Comparison of ENCODE assay signal across 9 mouse cellular contexts in genomic region chr10:127164190-127164589, GRCm38 (mm10). TPM values are rescaled to one million over a fixed set of nuclear protein-coding genes. Genes with fewer than 3 reads are reported as not detected.
DNase-seq lines count a peak whose midpoint lies in the region; ATAC-seq and TF ChIP-seq lines count a peak whose summit lies in the region.
"Had no signal": no experiment of that assay in that cellular context is flagged by ENCODE, and none has a peak within 500 bp of the region (broad histone marks: within the 10 kb centered on the region; RNA-seq: fewer than 3 reads in every experiment).

No protein-coding gene starts in this region.

- H3K9me3 ChIP-seq in forebrain, embryonic 10.5 days, result no peaks in the 10 kb centered on the region
- no peaks in the 10 kb centered on the region for H3K9me3 ChIP-seq in forebrain, embryonic 11.5 days (ENCODE audit: control insufficient read depth, low read length)
- no peaks in the 10 kb centered on the region for H3K9me3 ChIP-seq in stomach, embryonic 16.5 days (replicated peaks; ENCODE audit: control insufficient read depth, low read length)
- no peaks in the 10 kb centered on the region for H3K9me3 ChIP-seq in stomach, postnatal 0 days (ENCODE audit: control insufficient read depth, low read length)
- H3K9me3 ChIP-seq in liver, embryonic 15.5 days (replicated peaks), result no peaks in the 10 kb centered on the region
- H3K9me3 ChIP-seq: limb, embryonic 15.5 days had no signal

- peaks cover 33% of the 10 kb centered on the region for H3K4me1 ChIP-seq in forebrain, embryonic 10.5 days
- peaks cover 11% of the 10 kb centered on the region; the same call in 1 of the 2 replicates for H3K4me1 ChIP-seq in forebrain, embryonic 11.5 days (replicated peaks; ENCODE audit: control insufficient read depth, insufficient read depth, low read length)
- peaks cover 15% of the 10 kb centered on the region; the same call in 1 of the 2 replicates for H3K4me1 ChIP-seq in stomach, embryonic 16.5 days (ENCODE audit: control insufficient read depth, insufficient read depth, low read length)
- 0 out of 2 replicates have a peak, but pooled peaks cover 4% of the 10 kb centered on the region for H3K4me1 ChIP-seq in stomach, postnatal 0 days (replicated peaks; ENCODE audit: control insufficient read depth, insufficient read depth)
- H3K4me1 ChIP-seq in liver, embryonic 15.5 days (replicated peaks), result peaks cover 45% of the 10 kb centered on the region

- H3K36me3 ChIP-seq in forebrain, embryonic 10.5 days (replicated peaks), result no peaks in the 10 kb centered on the region
- no peaks in the 10 kb centered on the region for H3K36me3 ChIP-seq in forebrain, embryonic 11.5 days (ENCODE audit: control insufficient read depth, insufficient read depth, low read length)
- H3K36me3 ChIP-seq in stomach, embryonic 16.5 days (ENCODE audit: control insufficient read depth, insufficient read depth, low read length), result no peaks in the 10 kb centered on the region
- H3K36me3 ChIP-seq in stomach, postnatal 0 days (ENCODE audit: control insufficient read depth, insufficient read depth, low read length), result no peaks in the 10 kb centered on the region
- H3K36me3 ChIP-seq in liver, embryonic 15.5 days (replicated peaks), result 0 out of 2 replicates have a peak, but pooled peaks cover 2% of the 10 kb centered on the region
- H3K36me3 ChIP-seq: limb, embryonic 15.5 days had no signal

- DNase-seq in forebrain, embryonic 10.5 days (ENCODE audit: extremely low spot score, low spot score), result no peak
- DNase-seq in forebrain, embryonic 11.5 days (ENCODE audit: low spot score), result no peak
- no peak for DNase-seq in stomach, postnatal 0 days (ENCODE audit: low spot score)
- DNase-seq in thymus, postnatal 36 days, result no peak
- no peak for DNase-seq in adrenal gland, postnatal 25 days

- H3K4me3 ChIP-seq in forebrain, embryonic 10.5 days, result 0 out of 2 replicates have a peak overlapping the region, but pooled peaks have one; percentile 68
- no peak overlapping the region; the same call in 1 of the 2 replicates for H3K4me3 ChIP-seq in forebrain, embryonic 11.5 days (ENCODE audit: low read depth, low read length)
- H3K4me3 ChIP-seq in stomach, embryonic 16.5 days (replicated peaks; ENCODE audit: low read length), result no peak overlapping the region
- H3K4me3 ChIP-seq in stomach, postnatal 0 days (ENCODE audit: low read depth, low read length), result no peak overlapping the region
- H3K4me3 ChIP-seq in liver, embryonic 15.5 days (replicated peaks), result no peak overlapping the region

- TF ChIP-seq EP300 in stomach, postnatal 0 days (optimal IDR thresholded peaks at IDR 0.05), result no peak

- no peak overlapping the region for H3K27ac ChIP-seq in forebrain, embryonic 10.5 days
- no peak overlapping the region for H3K27ac ChIP-seq in forebrain, embryonic 11.5 days (ENCODE audit: low read depth, low read length)
- H3K27ac ChIP-seq in stomach, embryonic 16.5 days (ENCODE audit: low read length), result peak overlapping the region; percentile 41; the same call in 1 of the 2 replicates
- H3K27ac ChIP-seq in stomach, postnatal 0 days (replicated peaks), result no peak overlapping the region
- H3K27ac ChIP-seq in liver, embryonic 15.5 days (replicated peaks), result 0 out of 2 replicates have a peak overlapping the region, but pooled peaks have one; percentile 76
- H3K27ac ChIP-seq: limb, embryonic 15.5 days had no signal

- 95% methylated on average over 4 of the region's 4 CpGs for WGBS in forebrain, embryonic 10.5 days
- WGBS in forebrain, embryonic 11.5 days, result 95% methylated on average over 4 of the region's 4 CpGs
- WGBS in stomach, embryonic 16.5 days, result 88% methylated on average over 4 of the region's 4 CpGs
- 91% methylated on average over 4 of the region's 4 CpGs for WGBS in stomach, postnatal 0 days
- 77% methylated on average over 4 of the region's 4 CpGs for WGBS in liver, embryonic 15.5 days (ENCODE audit: insufficient replicate concordance)

- no peak for TF ChIP-seq CTCF in stomach, postnatal 0 days (IDR thresholded peaks at IDR 0.05; ENCODE audit: low read depth)

- peaks cover 63% of the 10 kb centered on the region for H3K27me3 ChIP-seq in forebrain, embryonic 10.5 days (ENCODE audit: poor library complexity, severe bottlenecking)
- H3K27me3 ChIP-seq in forebrain, embryonic 11.5 days (ENCODE audit: control insufficient read depth, insufficient read depth, low read length), result peaks cover 30% of the 10 kb centered on the region
- peaks cover 26% of the 10 kb centered on the region for H3K27me3 ChIP-seq in stomach, embryonic 16.5 days (ENCODE audit: control insufficient read depth, insufficient read depth, low read length)
- no peaks in the 10 kb centered on the region for H3K27me3 ChIP-seq in stomach, postnatal 0 days (ENCODE audit: control insufficient read depth, insufficient read depth, low read length)
- H3K27me3 ChIP-seq in liver, embryonic 15.5 days, result peaks cover 50% of the 10 kb centered on the region

- ATAC-seq in forebrain, embryonic 11.5 days (replicated peaks; ENCODE audit: low FRiP score), result no peak
- ATAC-seq in stomach, embryonic 16.5 days (ENCODE audit: insufficient read depth, low FRiP score), result no peak
- ATAC-seq in stomach, postnatal 0 days (ENCODE audit: low FRiP score, low TSS enrichment), result no peak
- no peak for ATAC-seq in liver, embryonic 15.5 days (ENCODE audit: insufficient read depth)
- no peak for ATAC-seq in erythroid progenitor cell, adult 5-6 weeks (replicated peaks; ENCODE audit: low FRiP score, poor library complexity, severe bottlenecking)

- H3K4me2 ChIP-seq in forebrain, embryonic 11.5 days (ENCODE audit: low read depth, low read length, severe bottlenecking), result no peak overlapping the region; the same call in 1 of the 2 replicates
- peak overlapping the region; percentile 100; the same call in 1 of the 2 replicates for H3K4me2 ChIP-seq in stomach, embryonic 16.5 days (ENCODE audit: low read depth, low read length)
- no peak overlapping the region for H3K4me2 ChIP-seq in stomach, postnatal 0 days (replicated peaks; ENCODE audit: low read depth)
- peak overlapping the region; percentile 97 for H3K4me2 ChIP-seq in liver, embryonic 15.5 days

- no peak overlapping the region for H3K9ac ChIP-seq in forebrain, embryonic 11.5 days (ENCODE audit: low read length)
- H3K9ac ChIP-seq in stomach, embryonic 16.5 days (ENCODE audit: low read length), result peak overlapping the region; percentile 86; the same call in 1 of the 2 replicates
- H3K9ac ChIP-seq in stomach, postnatal 0 days (ENCODE audit: low read length), result no peak overlapping the region
- H3K9ac ChIP-seq in liver, embryonic 15.5 days, result no peak overlapping the region
- H3K9ac ChIP-seq: limb, embryonic 15.5 days had no signal

RNA-seq across cellular contexts. Expression of gene B4galnt1, which starts 0.8 kb away (rescaled TPM):
- 4.0 and 5.0 TPM in 2 replicates for polyA plus RNA-seq in forebrain, embryonic 10.5 days (2016; fragmentation: Nextera tagmentation; extraction: Ambion mirVana)
- polyA plus RNA-seq in forebrain, embryonic 11.5 days (2014; fragmentation: Nextera tagmentation; extraction: Ambion mirVana), result 7.8 and 8.4 TPM in 2 replicates
- polyA plus RNA-seq in stomach, embryonic 16.5 days (2015; fragmentation: Nextera tagmentation; extraction: Ambion mirVana), result 29.3 and 34.3 TPM in 2 replicates
- 45.9 and 65.4 TPM in 2 replicates for polyA plus RNA-seq in stomach, postnatal 0 days (2015; fragmentation: Nextera tagmentation; extraction: Ambion mirVana)
- polyA plus RNA-seq in liver, embryonic 15.5 days (2015; fragmentation: Nextera tagmentation; extraction: Ambion mirVana), result 19.3 and 21.0 TPM in 2 replicates
- total RNA-seq in erythroid progenitor cell, adult 5-6 weeks (2015; ENCODE audit: low replicate concordance), result 25.2 and 34.2 TPM in 2 replicates
- total RNA-seq in erythroid progenitor cell, adult 5-6 weeks (2017; ENCODE audit: low replicate concordance), result 10.7 and 14.0 TPM in 2 replicates
- 6.8 and 8.5 TPM in 2 replicates for total RNA-seq in adrenal gland, postnatal 25 days (2021)

RNA-seq across cellular contexts. Expression of gene Slc26a10, which starts 16.3 kb away (rescaled TPM):
- 1.9 and 2.0 TPM in 2 replicates for polyA plus RNA-seq in forebrain, embryonic 10.5 days (2016; fragmentation: Nextera tagmentation; extraction: Ambion mirVana)
- polyA plus RNA-seq in forebrain, embryonic 11.5 days (2014; fragmentation: Nextera tagmentation; extraction: Ambion mirVana), result 0.93 and 1.1 TPM in 2 replicates
- polyA plus RNA-seq in stomach, embryonic 16.5 days (2015; fragmentation: Nextera tagmentation; extraction: Ambion mirVana), result 1.2 and 1.4 TPM in 2 replicates
- 0.70 and 0.76 TPM in 2 replicates for polyA plus RNA-seq in stomach, postnatal 0 days (2015; fragmentation: Nextera tagmentation; extraction: Ambion mirVana)
- 2.1 and 3.2 TPM in 2 replicates for polyA plus RNA-seq in liver, embryonic 15.5 days (2015; fragmentation: Nextera tagmentation; extraction: Ambion mirVana)
- total RNA-seq in erythroid progenitor cell, adult 5-6 weeks (2015; ENCODE audit: low replicate concordance), result not detected in 2 replicates
- total RNA-seq in erythroid progenitor cell, adult 5-6 weeks (2017; ENCODE audit: low replicate concordance), result not detected in 2 replicates
- total RNA-seq in adrenal gland, postnatal 25 days (2021), result 3.2 and 6.0 TPM in 2 replicates

RNA-seq across cellular contexts. Expression of gene Arhgef25, which starts 25.7 kb away (rescaled TPM):
- 23.7 and 25.7 TPM in 2 replicates for polyA plus RNA-seq in forebrain, embryonic 10.5 days (2016; fragmentation: Nextera tagmentation; extraction: Ambion mirVana)
- polyA plus RNA-seq in forebrain, embryonic 11.5 days (2014; fragmentation: Nextera tagmentation; extraction: Ambion mirVana), result 31.6 and 33.5 TPM in 2 replicates
- 71.3 and 77.0 TPM in 2 replicates for polyA plus RNA-seq in stomach, embryonic 16.5 days (2015; fragmentation: Nextera tagmentation; extraction: Ambion mirVana)
- polyA plus RNA-seq in stomach, postnatal 0 days (2015; fragmentation: Nextera tagmentation; extraction: Ambion mirVana), result 25.3 and 29.7 TPM in 2 replicates
- polyA plus RNA-seq in liver, embryonic 15.5 days (2015; fragmentation: Nextera tagmentation; extraction: Ambion mirVana), result 5.4 and 5.8 TPM in 2 replicates
- total RNA-seq in erythroid progenitor cell, adult 5-6 weeks (2015; ENCODE audit: low replicate concordance), result 0.72 TPM in 1 of 2 replicates, not detected in the other
- total RNA-seq in erythroid progenitor cell, adult 5-6 weeks (2017; ENCODE audit: low replicate concordance), result 0.13 and 10.1 TPM in 2 replicates
- 27.9 and 28.7 TPM in 2 replicates for total RNA-seq in adrenal gland, postnatal 25 days (2021)

RNA-seq across cellular contexts. Expression of gene Dtx3, which starts 31.3 kb away (rescaled TPM):
- 106 and 108 TPM in 2 replicates for polyA plus RNA-seq in forebrain, embryonic 10.5 days (2016; fragmentation: Nextera tagmentation; extraction: Ambion mirVana)
- 157 and 170 TPM in 2 replicates for polyA plus RNA-seq in forebrain, embryonic 11.5 days (2014; fragmentation: Nextera tagmentation; extraction: Ambion mirVana)
- 68.6 and 79.4 TPM in 2 replicates for polyA plus RNA-seq in stomach, embryonic 16.5 days (2015; fragmentation: Nextera tagmentation; extraction: Ambion mirVana)
- 27.8 and 32.9 TPM in 2 replicates for polyA plus RNA-seq in stomach, postnatal 0 days (2015; fragmentation: Nextera tagmentation; extraction: Ambion mirVana)
- 16.7 and 16.9 TPM in 2 replicates for polyA plus RNA-seq in liver, embryonic 15.5 days (2015; fragmentation: Nextera tagmentation; extraction: Ambion mirVana)
- 18.9 and 22.0 TPM in 2 replicates for total RNA-seq in erythroid progenitor cell, adult 5-6 weeks (2015; ENCODE audit: low replicate concordance)
- 6.3 and 11.9 TPM in 2 replicates for total RNA-seq in erythroid progenitor cell, adult 5-6 weeks (2017; ENCODE audit: low replicate concordance)
- total RNA-seq in adrenal gland, postnatal 25 days (2021), result 89.7 and 96.8 TPM in 2 replicates

RNA-seq across cellular contexts. Expression of gene Os9, which starts 43.3 kb away (rescaled TPM):
- polyA plus RNA-seq in forebrain, embryonic 10.5 days (2016; fragmentation: Nextera tagmentation; extraction: Ambion mirVana), result 54.2 and 57.6 TPM in 2 replicates
- polyA plus RNA-seq in forebrain, embryonic 11.5 days (2014; fragmentation: Nextera tagmentation; extraction: Ambion mirVana), result 51.1 and 57.9 TPM in 2 replicates
- polyA plus RNA-seq in stomach, embryonic 16.5 days (2015; fragmentation: Nextera tagmentation; extraction: Ambion mirVana), result 114 and 128 TPM in 2 replicates
- polyA plus RNA-seq in stomach, postnatal 0 days (2015; fragmentation: Nextera tagmentation; extraction: Ambion mirVana), result 81.9 and 82.0 TPM in 2 replicates
- polyA plus RNA-seq in liver, embryonic 15.5 days (2015; fragmentation: Nextera tagmentation; extraction: Ambion mirVana), result 54.0 and 58.1 TPM in 2 replicates
- total RNA-seq in erythroid progenitor cell, adult 5-6 weeks (2015; ENCODE audit: low replicate concordance), result 36.5 and 37.5 TPM in 2 replicates
- total RNA-seq in erythroid progenitor cell, adult 5-6 weeks (2017; ENCODE audit: low replicate concordance), result 57.2 and 70.0 TPM in 2 replicates
- total RNA-seq in adrenal gland, postnatal 25 days (2021), result 139 and 150 TPM in 2 replicates

Comparison
In these comparisons a context has a peak if more than half of its experiments do, and no peak if none do; other contexts are left out.
1. H3K27ac ChIP-seq: peak in stomach, embryonic 16.5 days (single experiment) and liver, embryonic 15.5 days (single experiment); none in forebrain, embryonic 10.5 days (single experiment), forebrain, embryonic 11.5 days (single experiment) and stomach, postnatal 0 days (single experiment).
2. H3K4me2 ChIP-seq: peak in stomach, embryonic 16.5 days (single experiment) and liver, embryonic 15.5 days (single experiment); none in forebrain, embryonic 11.5 days (single experiment) and stomach, postnatal 0 days (single experiment).